Mouse (Mus musculus): ENCODE results near the gene Myoc.
A peak's percentile ranks its signal among the peaks of the same experiment; 100 is the strongest.
"Not testable (repeated sequence)": the region's sequence is repeated elsewhere in the genome, so short reads cannot be mapped to it uniquely, and the experiment has no call there.

Gene Myoc

GRCm38 (mm10) chr1:162639051-162639750 is at the start of gene Myoc:
Gene Myoc (plus strand): TSS chr1:162639155.
- DNase-seq (ENCODE audit: low read depth, low spot score), result no peak

GRCm38 (mm10) chr1:162589443-162589842 is 49.5 kb upstream of the Myoc start:
- DNase-seq (ENCODE audit: low read depth, low spot score), result peak; percentile 89

GRCm38 (mm10) chr1:162590415-162590997 is 48.4 kb upstream of the Myoc start:
- no peak for DNase-seq (ENCODE audit: low read depth, low spot score)

GRCm38 (mm10) chr1:162597379-162598102 is 41.4 kb upstream of the Myoc start:
- no peak for DNase-seq (ENCODE audit: low read depth, low spot score)

DNA sequence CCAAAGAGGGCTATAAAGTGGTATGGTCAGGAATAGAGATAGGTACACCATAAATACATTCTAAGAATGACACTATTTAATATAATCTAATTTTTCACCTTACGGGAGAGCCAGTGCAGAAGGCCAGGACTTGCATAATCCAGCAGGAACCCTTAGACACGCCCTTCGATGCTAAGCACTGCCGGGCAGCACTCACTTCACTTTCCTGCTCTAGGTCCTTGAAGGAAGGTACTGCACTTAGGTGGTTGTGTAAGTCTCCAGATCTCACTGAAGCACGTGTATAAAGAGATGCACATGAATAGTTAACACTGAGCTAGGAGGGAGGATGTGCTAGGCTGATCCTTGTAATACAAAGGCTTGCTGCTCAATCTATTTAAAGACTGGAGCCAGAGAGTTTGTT is 39.3 kb upstream of the Myoc start:
- DNase-seq (ENCODE audit: low read depth, low spot score), result no peak

DNA sequence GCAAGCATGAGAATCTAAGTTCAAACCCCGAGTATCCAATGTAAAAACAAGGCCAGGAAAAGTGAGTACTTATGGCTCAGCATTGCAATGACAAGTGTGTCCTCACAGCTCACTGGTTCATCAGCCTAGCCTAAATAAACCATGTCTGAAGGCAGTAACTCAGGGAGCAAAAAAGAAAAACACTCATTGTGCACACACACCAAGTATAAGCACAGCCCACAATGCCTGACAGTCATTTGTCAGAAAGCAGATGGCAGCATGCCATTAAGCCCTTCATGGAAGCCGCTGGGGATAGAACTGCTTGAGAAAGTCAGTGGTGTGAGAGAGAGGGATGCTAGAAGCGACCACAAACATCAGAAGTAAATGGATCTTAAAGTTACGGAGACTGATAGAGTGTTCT is 37.7 kb upstream of the Myoc start:
- DNase-seq (ENCODE audit: low read depth, low spot score), result no peak

- DNase-seq (ENCODE audit: low read depth, low spot score), result no peak
Measured at GRCm38 (mm10) chr1:162608127-162608526, 30.8 kb upstream of the Myoc start.

- DNase-seq (ENCODE audit: low read depth, low spot score), result peak; percentile 31
Measured at GRCm38 (mm10) chr1:162609633-162610250, 29.2 kb upstream of the Myoc start.

GRCm38 (mm10) chr1:162611191-162611590 is 27.8 kb upstream of the Myoc start:
- no peak for DNase-seq (ENCODE audit: low read depth, low spot score)

DNA sequence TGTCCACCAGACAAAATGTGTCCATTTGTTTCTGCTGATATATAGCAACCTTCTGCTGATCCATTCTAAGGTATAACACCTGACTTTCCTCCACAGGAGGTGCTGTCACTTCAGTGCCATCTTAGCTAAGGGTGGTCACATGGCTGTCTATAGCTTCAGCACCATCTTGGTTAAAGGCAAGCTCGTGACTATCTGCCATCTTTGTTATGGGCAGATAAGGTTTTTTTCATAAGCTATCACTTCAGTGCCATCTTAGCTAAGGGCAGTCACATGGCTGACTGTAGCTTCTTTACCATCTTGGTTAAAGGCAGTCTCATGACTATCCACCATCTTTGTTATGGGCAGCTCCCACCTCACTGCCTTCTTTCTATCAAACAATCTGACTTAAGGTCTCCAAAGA is 23.4 kb upstream of the Myoc start:
- DNase-seq (ENCODE audit: low read depth, low spot score), result peak; percentile 86

- peak; percentile 38 for DNase-seq (ENCODE audit: low read depth, low spot score)
Measured at GRCm38 (mm10) chr1:162620487-162620886, 18.5 kb upstream of the Myoc start.

GRCm38 (mm10) chr1:162623895-162624294 is 15.1 kb upstream of the Myoc start:
- DNase-seq (ENCODE audit: low read depth, low spot score), result no peak

DNA sequence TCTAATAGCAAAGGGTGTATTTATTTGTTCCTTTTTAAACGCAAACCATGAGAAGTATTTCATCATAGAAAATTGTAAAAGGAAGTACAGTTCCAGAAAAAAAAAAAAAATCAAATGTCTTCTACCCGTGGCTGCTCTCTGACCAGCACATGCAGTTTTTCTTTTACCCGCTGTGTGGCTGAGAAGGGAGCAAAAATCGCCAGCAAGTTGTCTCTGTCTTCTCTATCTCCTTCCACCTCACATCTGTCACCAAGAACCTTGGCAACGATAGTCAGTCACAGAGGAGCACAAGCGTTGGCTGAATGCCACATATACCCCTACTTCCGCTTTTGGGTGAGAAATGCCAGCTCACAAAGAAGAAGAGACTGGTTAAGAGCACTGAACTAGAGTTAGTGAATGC is 13.7 kb upstream of the Myoc start:
- DNase-seq (ENCODE audit: low read depth, low spot score), result no peak

DNA sequence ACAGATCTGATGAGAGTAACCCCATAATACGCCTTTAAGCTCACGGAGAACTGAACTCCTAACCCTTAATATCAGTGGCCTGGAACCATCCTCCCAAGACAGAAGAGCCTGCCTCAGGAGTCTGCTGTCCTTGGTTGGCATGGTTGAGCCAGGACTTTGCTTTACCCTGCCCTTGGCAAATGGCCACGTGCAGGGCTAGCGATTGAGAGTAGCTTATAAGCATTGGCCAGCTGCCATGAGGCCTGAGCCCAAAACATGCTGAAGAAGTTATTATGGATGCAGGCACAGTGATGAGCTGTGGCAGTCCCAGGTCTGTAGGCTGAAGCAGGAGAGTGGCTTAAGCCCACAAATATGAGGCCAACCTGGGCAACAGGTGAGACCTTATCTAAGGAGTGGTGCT is 11.1 kb upstream of the Myoc start:
- not testable (repeated sequence) for DNase-seq (ENCODE audit: low read depth, low spot score)

DNA sequence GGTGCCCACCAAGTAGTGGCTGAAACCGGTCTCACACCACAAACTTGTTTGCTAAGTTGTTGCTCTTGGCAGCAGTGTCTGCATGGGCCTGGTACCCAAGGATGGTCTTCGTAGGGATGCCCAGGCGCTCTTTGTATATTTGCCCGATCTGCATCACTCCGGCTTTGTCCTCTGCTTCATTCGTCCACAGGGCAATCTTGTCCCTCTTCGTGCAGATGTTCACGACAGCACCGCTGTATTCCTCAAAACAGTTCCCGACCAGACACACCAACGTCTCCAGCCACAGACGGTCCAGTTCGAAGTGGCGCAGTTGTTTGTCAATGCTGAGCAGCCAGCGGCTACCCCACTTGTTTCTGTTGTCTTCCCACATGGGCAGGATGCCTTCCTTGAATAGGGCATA is 10.6 kb upstream of the Myoc start:
- DNase-seq (ENCODE audit: low read depth, low spot score), result not testable (repeated sequence)

GRCm38 (mm10) chr1:162635291-162635931 is 3.5 kb upstream of the Myoc start:
- not testable (repeated sequence) for DNase-seq (ENCODE audit: low read depth, low spot score)

DNA sequence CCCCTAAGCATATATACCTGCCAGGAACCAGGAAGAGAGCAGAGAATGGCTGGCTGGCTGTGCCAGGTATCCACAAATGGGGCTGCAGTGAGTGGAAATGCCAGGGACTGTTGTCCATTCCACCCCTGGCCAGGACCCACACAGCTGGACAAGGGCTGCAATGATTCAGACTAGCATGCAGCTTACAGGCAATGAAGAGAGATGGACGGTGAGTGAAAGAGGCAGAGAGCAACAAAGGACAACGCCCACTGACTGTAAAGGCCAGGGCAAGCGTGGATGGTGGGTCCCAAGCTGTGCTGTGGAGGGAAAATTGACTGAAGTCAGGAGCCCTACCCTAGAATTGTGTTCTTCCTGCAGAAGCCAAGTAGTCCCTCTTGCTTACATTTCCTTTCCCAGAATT is 2.4 kb upstream of the Myoc start:
- no peak for DNase-seq (ENCODE audit: low read depth, low spot score)

GRCm38 (mm10) chr1:162638535-162638934 is 420 bp upstream of the Myoc start:
- DNase-seq (ENCODE audit: low read depth, low spot score), result no peak

- DNase-seq (ENCODE audit: low read depth, low spot score), result no peak
Measured at GRCm38 (mm10) chr1:162639861-162640260, 906 bp downstream of the Myoc start.

- DNase-seq (ENCODE audit: low read depth, low spot score), result no peak
Measured at GRCm38 (mm10) chr1:162642591-162642990, 3.6 kb downstream of the Myoc start.

DNA sequence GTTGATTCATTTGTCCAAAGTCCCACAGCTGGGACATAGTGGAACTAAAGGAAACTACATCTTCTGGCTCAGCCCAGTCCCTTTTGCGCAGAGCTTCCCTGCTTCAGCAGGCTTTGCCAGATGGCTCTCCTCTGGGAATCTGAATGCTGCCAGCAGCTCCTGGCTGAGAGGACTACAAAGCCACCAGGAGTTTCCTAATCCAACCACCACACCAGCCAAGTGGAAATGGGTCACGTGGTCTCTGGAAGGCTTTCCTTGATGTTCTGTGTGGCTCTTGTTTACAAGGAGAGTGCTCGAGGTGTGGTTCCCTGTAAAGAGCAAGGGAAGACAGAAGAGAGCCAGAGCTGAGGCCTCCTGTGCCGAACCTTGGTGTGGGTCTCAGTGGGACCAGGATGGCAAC is 4.8 kb downstream of the Myoc start:
- DNase-seq (ENCODE audit: low read depth, low spot score), result no peak
